Mouse (Mus musculus) gonadal fat pad, adult 2 months (tissue): ENCODE results near the gene Recql. TPM values are rescaled to one million over a fixed set of nuclear protein-coding genes. Genes with fewer than 3 reads are reported as not detected.

Experiments used
- DNase-seq: peaks from one replicate; pipeline ENCODE4 v3.0.0-alpha.2; 2012; ENCODE audit warnings: low read depth
- polyA plus RNA-seq: library from polyadenylated mRNA; depleted of rRNA; stranded (reverse); fragments of >200 nt; gene quantifications from 2 replicates; pipeline ENCODE4 v1.2.3, GENCODE M21; 2012; rRNA removed

Recql gene
- 8.7 and 9.1 TPM in 2 replicates for polyA plus RNA-seq

DNA sequence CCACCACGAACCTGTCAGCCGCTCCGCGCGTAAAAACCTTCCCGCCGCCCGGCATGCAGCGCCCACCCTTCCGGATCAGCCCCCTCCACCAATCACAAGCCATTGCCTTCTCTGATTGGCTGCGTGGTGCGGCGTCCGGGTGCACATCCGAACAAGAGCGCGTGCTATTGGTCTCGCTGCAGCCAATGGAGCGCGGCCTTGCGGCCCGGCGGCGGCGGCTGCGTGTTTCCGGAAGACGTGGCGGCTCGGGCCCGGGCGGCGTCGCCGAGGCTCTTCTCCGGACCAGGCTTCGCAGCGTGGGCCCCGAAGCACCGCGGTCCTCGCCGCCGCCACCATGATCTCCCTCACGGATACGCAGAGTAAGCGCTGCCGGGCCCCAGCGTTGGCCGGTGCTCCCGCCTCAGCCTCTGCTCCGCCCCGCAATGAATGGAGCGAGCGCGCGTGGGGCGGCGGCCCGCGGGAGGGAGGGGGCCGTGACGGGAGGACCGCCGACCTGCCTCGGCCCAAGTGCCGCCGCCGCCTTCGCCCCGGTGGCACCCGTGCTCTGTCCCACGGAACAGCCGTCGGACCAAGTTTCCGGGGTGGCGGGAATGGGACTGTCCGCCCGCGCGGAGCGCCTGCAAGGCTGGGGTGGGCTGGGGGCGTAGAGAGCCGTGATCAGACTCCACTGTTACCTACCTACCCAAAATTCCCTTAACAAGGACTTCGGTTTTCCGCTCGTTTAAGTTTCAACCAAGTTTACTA is at the start of gene Recql, which contains the start of gene Golt1b:
Gene Recql, minus strand, starts transcription at position 77 of the 744 bp plus-strand sequence.
Gene Golt1b, plus strand, starts transcription at position 211 of the 744 bp plus-strand sequence.
- DNase-seq: peak; percentile 46

DNA sequence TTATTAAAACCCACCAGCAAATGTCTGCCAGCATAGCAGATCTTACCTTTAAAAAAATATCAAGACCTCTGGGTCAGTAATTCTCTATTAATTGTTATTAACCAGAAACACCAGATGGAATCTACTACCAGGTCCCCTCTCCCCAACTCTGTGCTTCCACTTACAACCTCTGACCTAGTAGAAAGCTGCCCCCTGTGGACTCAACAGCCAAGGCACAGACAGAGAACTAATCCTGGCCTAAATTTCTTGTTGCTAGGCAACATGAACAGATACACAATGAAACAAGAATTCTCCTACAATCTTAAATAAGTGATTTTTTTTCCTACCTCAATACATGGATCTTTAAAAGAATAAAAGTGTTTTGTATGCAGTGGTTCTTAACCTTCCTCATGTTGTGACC is 42.2 kb upstream of the Recql start:
- no peak for DNase-seq

DNA sequence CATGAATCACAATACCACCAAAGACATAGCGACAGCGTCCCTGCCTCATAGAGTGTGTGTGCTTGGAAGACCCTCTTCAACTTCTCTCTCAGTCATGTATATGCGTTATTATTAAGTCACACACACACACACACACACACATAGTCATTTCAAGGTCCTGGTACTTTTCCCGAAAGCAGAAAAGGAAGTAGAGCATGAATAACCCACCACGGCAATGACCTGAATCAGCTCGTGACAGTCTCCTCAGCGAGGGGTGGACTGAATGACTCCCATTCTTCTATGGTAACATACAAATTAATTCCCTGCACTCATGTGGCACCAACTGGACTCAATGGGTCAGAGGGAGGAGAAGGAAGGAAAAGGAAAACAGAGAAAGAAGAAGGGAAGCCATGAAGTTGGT is 38.1 kb upstream of the Recql start:
- no peak for DNase-seq

DNA sequence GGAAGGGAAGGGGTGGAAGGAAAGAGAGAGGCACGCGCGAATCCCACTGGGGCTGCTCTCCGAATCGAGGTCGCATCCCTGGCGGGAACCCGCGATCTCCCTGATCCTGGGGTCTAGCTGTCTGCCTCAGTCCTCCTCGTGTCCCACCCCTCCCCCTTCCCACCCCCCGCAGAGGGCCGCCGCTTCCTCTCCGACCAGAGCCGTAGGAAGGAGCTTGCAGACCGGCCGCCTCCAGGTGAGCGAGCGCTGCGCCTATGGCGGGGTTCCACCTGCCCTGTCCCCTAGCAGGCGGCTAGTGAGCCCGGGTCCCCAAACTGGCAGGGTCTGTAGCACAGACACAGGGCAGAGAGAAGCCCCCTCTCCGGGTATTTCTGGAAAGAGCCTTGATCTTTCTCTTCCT is 27.7 kb upstream of the Recql start:
- DNase-seq: no peak

DNA sequence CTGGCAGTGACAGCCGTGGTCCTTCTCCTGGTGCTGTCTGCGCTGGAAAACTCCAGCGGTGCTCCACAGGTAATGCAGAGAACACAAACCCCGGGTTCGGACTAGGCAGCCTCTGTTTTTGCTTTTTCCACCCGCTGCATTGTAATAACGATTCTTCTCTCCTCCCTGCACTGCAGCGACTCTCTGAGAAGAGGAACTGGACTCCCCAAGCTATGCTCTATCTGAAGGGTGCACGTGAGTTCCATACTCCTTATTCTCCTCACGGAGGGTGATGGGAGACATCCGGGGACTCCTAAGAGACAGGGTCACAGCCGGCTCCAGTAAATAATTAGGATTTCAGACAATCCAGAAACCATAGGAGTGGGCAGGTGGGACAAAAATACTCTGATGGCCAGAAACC is 27.0 kb upstream of the Recql start:
- no peak for DNase-seq

DNA sequence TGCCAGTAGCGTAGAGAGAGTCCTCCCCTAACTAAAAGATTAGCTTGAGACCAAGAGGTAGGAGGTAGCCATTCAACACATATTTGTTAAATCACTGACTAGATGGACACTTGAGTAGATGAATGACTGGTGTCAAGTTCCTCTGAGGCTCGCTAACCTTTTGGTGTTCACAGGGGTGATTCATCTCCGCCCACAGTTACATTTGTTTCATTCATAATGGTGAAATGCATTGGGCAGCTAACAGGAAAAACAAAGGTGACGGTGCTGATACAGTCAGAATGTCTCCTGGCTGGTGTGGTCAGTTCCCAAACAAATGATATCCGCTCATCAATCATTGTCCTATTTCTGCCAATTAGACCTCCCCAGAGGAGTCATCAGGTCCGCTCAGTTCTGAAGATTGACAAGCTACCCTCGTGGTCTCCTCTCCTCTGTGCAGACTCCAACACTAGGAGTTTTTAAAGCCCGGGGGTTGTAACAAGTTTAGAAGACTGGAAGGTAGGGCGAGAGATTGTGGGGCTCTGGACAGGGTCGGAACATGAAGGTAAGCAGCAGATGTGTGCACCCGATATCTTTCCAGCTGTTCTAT is 26.1 kb upstream of the Recql start, which contains the start of gene Spx:
Gene Spx, plus strand, starts transcription at position 536 of the 586 bp plus-strand sequence.
- no peak for DNase-seq

DNA sequence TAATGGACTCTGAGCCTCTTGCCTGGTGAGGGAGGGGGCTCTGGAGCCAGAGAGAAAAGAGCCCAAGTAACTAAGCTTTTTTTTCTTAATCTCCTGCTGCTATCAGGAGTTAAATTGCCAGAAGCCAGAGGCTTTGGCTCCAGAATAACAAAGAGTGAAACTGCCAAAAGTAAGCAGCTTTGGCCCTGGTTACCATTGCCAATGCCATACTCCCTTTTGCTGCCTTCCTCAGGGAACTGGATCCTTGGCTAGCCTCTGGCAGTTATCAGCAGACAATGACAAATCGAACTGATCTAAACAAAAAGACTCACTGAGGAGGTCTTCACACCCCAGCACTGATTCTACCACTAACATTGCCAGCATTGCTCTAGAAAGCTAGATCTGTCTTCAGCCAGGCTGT is 24.3 kb upstream of the Recql start:
- no peak for DNase-seq

DNA sequence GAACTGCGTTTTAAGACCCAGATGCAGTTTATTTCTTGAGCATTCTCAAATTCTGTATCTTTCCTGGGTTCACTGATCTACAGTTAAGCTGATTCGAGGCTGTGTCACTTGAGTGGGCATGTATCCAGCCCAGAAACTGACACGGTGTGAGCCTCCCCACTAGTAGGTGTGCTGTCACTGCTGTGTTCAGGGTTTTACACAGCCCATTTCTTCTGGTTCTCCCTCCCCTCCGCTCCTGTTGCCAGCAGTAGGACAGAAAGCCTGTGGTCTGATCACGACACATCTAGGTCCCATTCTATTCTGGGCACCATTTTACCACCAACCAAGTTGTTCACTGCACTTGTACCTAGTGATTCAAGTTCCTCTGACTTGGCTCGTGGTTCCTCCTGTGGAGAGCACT is 8.9 kb upstream of the Recql start:
- DNase-seq: no peak

DNA sequence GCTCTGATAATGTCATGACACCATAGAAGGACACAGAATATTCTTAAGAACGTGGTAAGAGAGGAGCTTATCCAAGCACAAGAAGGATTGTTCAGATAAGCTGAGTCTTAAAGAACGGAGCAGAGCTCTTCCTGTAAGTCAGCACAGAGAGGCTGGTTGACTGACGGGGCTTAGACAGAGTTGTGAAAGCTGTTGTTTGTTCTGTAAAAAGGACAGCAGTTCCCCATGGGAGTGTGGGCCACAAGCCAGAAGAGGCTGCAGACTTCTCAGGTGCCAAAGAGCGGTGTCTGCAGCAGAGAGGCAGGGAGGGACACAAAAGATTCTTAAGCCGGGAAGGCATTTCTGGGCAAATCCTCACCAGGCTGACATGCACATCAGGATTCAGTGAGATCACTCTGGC is 7.8 kb upstream of the Recql start:
- peak; percentile 61 for DNase-seq

DNA sequence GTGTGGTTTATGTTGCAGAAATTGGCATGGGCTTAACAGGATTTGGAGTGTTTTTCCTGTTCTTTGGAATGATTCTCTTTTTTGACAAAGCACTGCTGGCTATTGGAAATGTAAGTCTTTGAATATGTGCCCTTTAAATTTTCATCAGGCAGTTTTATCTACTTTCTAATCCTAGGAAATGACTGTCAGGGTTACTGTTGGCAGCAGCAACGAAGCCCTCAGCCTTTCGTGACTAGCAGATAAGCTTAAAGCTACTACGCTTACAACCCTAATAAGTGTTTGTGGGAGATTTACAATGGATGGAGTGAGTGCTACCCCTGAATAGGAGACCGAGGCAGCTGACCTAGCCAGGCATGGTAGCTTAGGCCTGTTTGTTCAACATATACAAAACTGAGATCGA is 5.4 kb upstream of the Recql start:
- no peak for DNase-seq

DNA sequence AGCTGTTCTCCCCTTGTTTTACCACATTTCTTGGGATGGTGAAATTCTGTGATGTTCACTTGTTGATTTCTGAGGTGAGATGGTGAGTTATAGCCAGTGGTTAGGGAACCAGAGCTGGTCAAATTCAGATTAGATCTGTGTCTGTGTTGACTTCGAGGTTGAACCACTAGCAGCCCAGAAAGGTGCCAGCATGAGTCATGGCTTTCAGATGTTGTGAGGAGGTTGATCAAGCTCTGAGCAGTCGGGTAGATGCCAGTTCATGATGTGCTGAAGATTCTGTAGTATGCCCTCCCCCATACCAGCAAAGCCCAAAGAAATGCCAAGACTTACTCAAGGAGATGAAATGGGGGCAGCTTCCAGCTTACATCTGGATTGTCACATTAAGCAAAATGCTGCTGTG is 2.2 kb upstream of the Recql start:
- DNase-seq: no peak

DNA sequence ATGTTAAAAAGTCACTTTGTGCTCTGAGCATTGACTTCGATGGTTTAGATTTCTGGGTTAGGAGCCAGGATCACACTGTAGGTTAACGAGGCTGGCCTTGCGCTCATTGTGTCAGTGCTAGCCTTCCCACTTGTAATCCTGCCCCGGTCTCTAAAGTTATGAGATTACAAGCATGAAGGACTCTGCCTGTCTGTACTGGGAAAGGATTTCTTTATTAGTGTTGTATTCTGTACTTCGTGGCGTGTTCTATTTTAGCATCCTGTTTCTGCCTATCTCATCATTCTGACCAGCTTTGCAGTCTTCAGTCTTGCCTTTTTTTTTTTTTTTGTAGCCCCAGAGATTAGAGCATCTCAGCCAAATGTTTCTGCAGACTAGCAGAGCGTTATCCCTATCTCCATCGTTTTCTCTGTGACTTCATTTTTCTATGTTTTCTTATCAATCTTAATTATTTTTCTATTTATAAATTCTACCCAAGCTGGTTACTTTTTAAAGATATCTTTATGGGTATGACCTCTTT is 926 bp upstream of the Recql start:
- no peak for DNase-seq

DNA sequence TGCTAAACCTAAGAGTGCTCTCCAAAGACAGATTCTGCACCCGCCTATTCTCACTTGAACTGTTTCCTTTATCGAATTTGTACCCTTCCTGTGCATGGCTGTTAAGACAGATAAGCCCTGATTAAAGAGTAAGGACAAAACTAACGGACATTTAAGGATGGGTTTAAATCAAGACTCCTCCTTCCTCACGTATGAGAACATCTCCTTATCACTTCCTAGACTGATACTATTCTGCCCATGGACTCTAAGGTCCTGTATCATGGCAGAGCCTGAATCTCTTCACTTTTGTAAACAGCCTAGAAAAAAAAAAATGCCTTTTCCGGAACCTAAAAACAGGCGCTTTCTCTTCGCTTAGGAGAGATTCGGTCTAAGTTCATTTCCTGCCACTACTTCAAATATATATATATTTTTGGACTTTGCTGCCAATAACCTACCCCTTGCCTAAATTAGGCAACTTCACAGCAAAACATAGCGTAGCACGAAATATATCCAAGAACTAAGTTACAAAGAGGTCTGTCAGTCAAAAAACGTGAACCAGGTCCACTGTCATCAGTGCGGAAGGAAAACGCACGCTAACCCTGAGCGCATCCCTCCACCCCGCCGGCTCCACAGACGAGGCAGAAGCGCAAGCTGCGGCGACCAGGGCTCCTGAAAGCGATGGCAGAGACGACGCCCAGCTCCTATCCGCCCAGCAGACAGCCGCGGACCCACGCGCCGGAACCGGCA is 439 bp downstream of the Recql start:
- no peak for DNase-seq

DNA sequence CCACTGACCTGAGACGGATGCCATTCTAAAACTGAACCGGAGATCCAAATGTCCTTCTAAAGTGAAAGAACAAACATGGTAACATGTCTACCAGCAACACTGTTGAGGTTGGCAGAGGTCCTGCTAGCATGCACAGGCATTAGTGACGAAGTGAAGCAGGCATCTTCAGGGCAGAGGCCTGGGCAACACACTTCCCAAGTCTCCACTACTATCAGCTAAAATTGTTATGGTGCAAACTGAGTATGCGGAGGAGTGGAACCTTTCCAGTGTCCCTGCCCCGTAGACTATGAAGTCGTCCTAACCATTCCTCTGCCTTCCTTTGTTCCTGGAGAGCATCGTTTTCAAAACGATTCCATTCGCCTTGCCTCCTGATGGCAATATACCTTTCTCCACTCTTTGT is 2.4 kb downstream of the Recql start:
- DNase-seq: no peak

DNA sequence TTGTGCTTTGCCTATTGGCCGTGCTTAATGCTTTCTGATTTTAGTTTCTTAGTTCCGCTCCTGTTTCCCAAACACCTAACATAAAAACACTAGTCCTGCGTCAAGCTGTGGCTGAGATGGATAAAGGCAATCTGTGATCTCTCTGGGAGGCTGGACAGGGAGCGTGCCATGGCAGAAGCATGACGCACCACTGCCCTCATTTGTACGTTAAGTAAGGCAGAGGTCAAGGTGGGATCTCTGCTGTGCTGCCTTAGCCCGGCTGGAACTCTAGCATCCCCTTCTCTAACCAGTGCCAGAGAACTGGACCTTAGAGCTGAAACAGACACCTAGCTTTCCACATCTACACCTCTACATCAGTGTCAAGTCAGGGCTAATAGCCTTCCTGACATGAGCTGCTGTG is 5.3 kb downstream of the Recql start:
- DNase-seq: no peak

DNA sequence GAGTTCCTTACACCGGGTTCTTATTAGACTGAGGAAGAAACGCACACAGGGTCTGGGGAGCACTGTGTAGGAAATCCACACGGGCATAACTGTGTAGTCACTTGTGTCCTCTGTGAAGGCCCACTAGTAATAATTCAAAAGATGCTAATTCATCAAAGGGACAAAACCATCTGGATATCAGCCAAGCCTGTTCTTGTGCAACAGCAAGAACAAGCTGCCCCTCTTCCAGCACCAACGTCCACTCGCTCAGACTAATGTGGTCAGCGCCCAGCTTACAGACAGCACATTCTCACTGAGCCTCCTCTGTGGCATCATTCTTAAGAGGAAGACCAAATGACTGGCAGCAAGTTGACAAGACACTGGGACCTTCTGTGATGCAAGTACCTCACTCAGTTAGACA is 6.9 kb downstream of the Recql start:
- no peak for DNase-seq

DNA sequence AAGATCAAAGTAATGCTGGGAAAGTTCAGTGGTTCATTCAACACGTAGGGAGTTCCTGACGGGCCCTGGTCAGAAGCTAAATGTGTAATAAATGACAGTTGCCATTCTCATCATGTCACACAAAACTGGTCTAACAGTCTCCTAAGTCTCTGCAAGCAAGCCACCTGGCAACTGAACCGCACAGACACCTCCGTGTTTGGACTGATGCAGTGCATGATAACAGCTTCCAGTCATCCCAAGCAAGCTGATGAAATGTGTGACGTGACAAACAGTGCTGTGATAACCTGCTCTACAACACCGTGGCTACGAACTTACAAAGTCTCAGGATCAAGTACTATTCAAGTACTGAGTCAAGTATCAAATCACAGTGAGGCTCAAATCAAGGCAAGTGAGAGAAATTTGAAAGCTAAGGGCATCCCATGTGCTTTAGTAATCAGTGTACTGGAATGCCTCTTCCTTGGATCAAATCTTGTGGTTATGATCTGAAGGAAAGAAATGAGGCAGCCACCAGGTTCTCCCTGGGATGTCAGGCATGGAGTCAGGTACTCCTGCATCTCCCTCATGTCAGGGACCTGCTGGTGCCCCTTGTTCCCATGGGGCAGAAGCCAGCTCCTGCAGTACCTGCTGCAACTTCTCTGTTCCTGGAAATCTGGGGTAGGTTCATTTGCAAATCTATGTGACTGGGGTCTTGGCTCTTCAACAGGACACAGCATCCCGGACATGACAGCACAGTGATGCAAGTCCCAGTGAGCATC is 8.1 kb downstream of the Recql start:
- peak; percentile 34 for DNase-seq

DNA sequence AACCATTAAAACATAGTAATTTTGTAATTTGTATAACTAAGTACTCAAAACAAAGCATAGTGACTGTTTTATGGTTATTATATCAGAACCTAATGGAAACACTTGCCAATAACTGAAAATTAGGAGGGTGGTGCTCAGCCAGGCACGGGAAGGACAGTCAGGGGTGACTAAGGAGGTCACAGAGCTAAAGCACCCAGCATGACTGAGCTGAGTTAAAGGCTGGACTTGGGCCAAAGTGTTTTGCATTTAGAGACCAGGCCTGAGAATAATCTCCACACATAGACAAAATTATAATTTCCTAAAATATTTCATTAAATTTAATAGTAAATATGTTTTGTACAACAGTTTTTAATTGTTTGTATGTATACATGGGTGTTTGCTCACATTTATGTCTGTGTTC is 9.8 kb downstream of the Recql start:
- no peak for DNase-seq

DNA sequence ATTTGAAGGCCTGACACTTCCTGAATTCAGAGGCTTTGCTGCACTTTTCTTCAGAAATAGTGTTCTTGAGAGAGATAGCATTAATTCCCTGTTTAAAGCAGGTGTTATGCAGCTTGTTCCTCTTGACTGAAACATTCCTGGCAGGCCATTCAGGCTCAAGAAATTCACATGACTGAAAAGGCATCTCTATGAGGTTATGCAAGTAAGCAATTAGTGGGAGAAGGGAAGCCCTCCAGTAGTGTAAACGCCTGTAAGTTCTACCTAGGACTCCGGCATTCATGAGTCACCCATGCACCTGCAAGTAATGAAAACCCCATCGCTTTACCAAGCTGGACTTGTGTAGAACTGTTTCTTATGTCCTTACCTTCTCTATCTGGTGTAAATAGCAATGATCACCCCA is 17.3 kb downstream of the Recql start:
- no peak for DNase-seq

DNA sequence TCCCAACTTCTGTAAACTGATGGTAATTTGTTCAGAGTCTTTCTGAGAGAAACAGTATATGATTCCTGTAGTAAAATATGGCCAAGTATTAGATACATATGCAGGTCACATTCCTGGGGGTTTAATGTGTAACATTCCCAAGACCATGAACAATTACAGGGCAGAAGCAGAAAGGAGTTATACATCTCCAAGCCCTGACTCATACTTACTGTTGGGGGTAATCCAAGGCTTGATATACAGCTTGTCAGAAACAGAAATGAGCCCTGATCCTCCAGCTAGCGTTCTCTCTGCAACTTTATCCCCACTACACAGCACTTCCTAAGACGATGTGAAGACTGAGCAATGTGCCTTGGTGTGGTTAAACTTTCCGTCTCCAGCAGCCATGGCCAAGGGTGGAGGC is 19.3 kb downstream of the Recql start:
- no peak for DNase-seq

DNA sequence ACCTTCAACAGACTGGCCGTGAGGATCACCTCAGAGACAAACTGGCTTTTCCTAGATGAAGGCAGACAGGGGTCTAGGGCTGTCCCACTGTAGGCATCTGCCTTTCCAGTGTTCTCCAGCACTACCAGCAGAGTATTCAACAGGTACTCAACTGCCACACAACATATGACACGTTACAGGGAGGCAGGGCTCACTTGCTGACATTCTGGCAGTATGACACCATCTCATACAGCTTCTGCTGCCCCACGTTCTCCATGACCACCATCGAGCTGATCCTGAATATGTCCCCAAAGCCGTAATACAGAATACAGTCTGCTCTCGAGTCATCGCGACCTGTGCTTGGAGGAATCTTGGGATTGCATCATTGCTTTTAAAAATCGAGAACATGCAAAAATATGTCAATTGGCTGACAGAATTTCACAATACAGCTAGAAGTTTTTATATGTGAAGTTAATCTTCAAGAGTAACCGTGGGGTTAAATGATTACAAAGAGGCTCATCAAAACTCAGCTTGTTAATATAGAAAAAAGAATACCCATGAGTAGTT is 20.3 kb downstream of the Recql start:
- no peak for DNase-seq
